Mouse (Mus musculus): ENCODE data around the gene Uck2. TPM values are rescaled to one million over a fixed set of nuclear protein-coding genes. Genes with fewer than 3 reads are reported as not detected.
A peak's percentile ranks its signal among the peaks of the same experiment; 100 is the strongest.

The Uck2 gene
- total RNA-seq, 2 experiments from 2014 or later: 54.7 to 59.7 TPM

- no peak for DNase-seq (ENCODE audit: low spot score)
- intact Hi-C loops (cut with DNase I): no loop called here
Observed at GRCm38 (mm10) chr1:167230930-167231611, 54.0 kb downstream of the Uck2 start.

- DNase-seq (ENCODE audit: low spot score): no peak
- intact Hi-C loops (cut with DNase I): loop anchor here (10.0 kb wide), 1 partner anchor 422 kb away; no protein-coding TSS in a partner anchor
Observed at GRCm38 (mm10) chr1:167222382-167223010, 62.6 kb downstream of the Uck2 start.

DNA sequence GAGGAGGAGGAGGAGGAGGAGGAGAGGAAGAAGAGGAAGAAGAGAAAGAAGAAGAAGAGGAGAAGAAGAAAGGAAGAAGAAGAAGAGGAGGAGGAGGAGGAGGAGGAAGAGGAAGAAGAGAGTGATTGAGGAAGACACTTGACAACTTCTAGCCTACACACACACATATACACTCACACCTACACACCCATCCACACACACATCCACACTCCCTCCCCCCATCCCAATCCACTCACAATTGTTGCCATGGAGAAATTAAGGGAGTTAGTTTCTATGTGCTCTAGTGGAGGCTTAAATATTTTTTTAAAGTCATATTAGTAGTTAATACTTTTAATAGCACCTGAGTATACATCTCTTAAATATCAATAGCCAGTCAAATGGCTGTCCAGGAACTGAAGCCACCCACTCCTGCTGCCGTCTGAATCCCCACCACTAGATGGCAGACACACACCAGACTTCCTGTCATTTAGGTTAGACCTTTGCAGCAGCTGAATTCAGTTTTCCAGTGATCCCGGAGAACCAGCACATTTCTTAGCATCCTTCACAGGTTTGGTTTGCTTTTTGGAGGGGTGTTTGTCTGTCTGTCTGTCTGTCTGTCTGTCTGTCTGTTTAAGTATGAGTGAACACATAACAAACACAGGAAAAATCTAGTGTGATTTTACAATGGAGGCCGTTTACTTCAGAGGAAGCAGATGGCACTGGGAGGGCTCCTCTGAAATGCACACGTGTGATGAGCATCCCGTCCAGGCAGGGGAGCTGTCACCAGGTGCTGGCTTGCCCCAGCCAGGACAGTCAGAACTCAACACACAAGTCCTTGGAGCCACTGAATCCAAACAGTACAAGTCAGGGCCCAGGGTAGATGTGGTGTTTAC is 64.6 kb downstream of the Uck2 start:
- intact Hi-C loops (cut with DNase I): loop anchor here (1.0 to 10.0 kb wide), 3 partner anchors 92 to 424 kb away; no protein-coding TSS in a partner anchor
- DNase-seq (ENCODE audit: low spot score): peak; percentile 42

DNA sequence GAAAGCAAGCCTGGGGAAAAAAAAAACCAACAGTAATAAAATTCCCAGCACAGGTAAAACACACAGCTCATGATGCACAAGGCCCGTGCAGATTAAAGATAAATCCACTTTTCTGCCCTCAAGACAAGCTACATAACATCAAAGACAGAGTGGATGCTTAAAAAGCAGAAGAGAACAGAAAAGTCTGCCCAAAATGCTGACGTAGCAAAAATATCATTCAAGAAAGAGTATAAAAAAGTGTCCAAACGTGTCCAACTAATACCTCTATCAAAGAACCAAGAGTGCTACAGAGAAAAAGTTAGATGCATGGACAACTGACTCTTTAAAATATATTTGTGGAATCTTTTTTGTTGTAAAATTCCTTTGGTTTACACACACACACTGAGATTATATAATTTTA is 69.7 kb downstream of the Uck2 start:
- intact Hi-C loops (cut with DNase I): loop anchor here (10.0 kb wide), 1 partner anchor 211 kb away; the partner anchor contains the start of gene Fam78b
- DNase-seq (ENCODE audit: low spot score): no peak

GRCm38 (mm10) chr1:167212710-167213109 is 72.4 kb downstream of the Uck2 start:
- intact Hi-C loops (cut with DNase I): loop anchor here (1.0 to 10.0 kb wide), 4 partner anchors 175 to 476 kb away; partner anchors contain the start of gene Fam78b
- no peak for DNase-seq (ENCODE audit: low spot score)

DNA sequence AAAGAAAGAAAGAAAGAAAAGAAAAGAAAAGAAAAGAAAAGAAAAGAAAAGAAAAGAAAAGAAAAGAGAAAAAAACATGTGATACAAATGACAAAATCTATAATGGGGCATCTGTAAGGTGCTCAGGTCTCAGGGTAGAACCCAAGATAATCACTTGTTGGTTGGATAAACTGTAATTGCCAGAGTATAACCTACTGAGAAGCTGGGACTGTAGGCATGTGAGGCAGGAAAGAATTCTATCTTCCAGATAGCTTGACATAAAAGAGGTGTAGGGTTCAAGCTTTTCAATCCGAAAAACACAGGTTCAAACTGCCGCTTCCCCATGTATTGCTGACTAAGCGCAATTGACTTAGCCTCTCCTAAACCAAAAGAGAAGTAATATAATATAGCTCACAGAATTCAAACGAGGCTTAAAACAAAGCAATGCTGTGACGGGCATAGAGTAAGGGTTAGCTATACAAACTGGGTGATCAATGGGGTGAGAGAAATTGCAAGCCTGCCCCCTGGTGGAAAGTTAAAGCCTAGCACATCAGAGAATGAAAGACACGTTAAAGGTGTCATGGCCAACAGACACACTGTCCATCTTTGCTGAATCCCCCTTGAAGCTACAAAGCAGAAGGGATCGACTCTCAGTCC is 73.0 kb downstream of the Uck2 start:
- intact Hi-C loops (cut with DNase I): loop anchor here (1.0 to 10.0 kb wide), 4 partner anchors 175 to 475 kb away; partner anchors contain the start of gene Fam78b
- DNase-seq (ENCODE audit: low spot score): no peak

DNA sequence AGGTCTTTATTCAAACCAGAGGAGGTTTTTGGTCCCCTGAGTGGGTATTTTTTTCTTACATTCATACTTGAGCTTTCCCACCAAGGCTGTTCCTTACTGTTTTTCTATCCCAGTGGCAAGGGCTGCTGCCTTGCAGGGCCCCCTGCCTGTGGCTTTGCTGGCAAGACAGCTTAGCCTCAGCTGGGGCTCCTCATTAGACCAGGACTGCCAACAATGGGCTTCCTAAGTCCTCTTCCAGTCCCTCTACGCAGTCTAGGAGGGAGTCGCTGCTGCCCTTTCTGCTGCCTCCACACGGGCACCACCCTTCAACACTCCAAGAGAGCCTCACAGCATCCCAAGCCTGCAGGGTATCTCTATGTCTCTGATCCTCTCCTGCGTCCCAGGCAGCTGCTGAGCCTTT is 76.3 kb downstream of the Uck2 start:
- intact Hi-C loops (cut with DNase I): no loop called here
- no peak for DNase-seq (ENCODE audit: low spot score)

- no peak for DNase-seq (ENCODE audit: low spot score)
- intact Hi-C loops (cut with DNase I): no loop called here
Observed at GRCm38 (mm10) chr1:167205177-167205750, 79.9 kb downstream of the Uck2 start.

- DNase-seq (ENCODE audit: low spot score): no peak
- intact Hi-C loops (cut with DNase I): no loop called here
Observed at GRCm38 (mm10) chr1:167204421-167204820, 80.7 kb downstream of the Uck2 start.

DNA sequence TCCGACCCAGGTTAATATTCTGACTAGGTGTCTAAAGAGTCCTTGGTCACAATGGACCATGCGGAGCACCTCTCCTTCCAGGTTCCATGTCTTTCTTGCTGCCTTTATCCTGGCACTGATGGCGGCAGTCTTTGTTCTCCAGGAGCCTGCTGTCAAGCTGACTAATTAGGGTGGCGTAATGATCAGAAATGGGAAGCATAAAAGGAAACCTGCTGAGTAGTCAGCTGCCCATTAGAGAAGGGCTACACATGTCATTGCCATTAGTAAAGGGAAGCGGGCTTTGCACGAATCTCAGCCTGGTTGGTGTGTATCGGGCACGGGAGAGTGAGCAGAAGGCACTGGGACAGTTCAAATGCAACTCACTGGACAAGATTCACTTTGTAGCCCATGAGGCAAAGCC is 90.4 kb downstream of the Uck2 start:
- DNase-seq (ENCODE audit: low spot score): no peak
- intact Hi-C loops (cut with DNase I): no loop called here

GRCm38 (mm10) chr1:167187791-167188190 is 97.3 kb downstream of the Uck2 start:
- intact Hi-C loops (cut with DNase I): no loop called here

GRCm38 (mm10) chr1:167181919-167182616 is 103.1 kb downstream of the Uck2 start:
- no peak for DNase-seq (ENCODE audit: low spot score)
- intact Hi-C loops (cut with DNase I): no loop called here

More at GRCm38 (mm10) chr1:167187791-167188190, 97.3 kb downstream of the Uck2 start:
- DNase-seq (ENCODE audit: low spot score): no peak

Small RNAs within 50 kb of the gene (microRNA-seq; reads per million reads assigned to microRNA genes)
- gene Mir6347: not detected

Other genes starting within 250 kb of the Uck2 start
- gene Tmco1, start 23.1 kb upstream of the Uck2 start, total RNA-seq (2021): 10 to 100 TPM; 87.3 to 94.7 TPM
- 10 to 100 TPM; 21.4 to 23.6 TPM for gene Aldh9a1, start 64.7 kb upstream of the Uck2 start, total RNA-seq (2021)
- gene Mgst3, start 108.5 kb upstream of the Uck2 start, total RNA-seq (2021): 100 to 1,000 TPM; 284 to 285 TPM
- 1 to 10 TPM in 1 of 2 experiments, under 1 TPM in 1; 0.75 to 2.1 TPM for gene Lrrc52, start 181.5 kb upstream of the Uck2 start, total RNA-seq (2021)